Mouse (Mus musculus) gastrocnemius, adult 8-10 months (tissue): ENCODE results near the gene Leo1. TPM values are rescaled to one million over a fixed set of nuclear protein-coding genes. Genes with fewer than 3 reads are reported as not detected.
"Not testable (repeated sequence)": the region's sequence is repeated elsewhere in the genome, so short reads cannot be mapped to it uniquely, and the experiment has no call there.

Source experiments
- DNase-seq, 2 experiments: peaks; one replicate each; pipeline ENCODE4 v3.0.0; 2022; ENCODE audit warnings: low spot score in 2 of 2
- total RNA-seq, 4 experiments: library from RNA; stranded (reverse); gene quantifications; 2 replicates each; pipeline ENCODE4 v1.2.4; 2022

Gene Leo1
- total RNA-seq, 4 experiments from 2014 or later, result 14.8 to 23.2 (median 22.2) TPM

GRCm38 (mm10) chr9:75467581-75467980, 26.3 kb downstream of the Leo1 start:
- DNase-seq, result no peak

GRCm38 (mm10) chr9:75468297-75468696, 27.0 kb downstream of the Leo1 start:
- DNase-seq, result no peak

DNA sequence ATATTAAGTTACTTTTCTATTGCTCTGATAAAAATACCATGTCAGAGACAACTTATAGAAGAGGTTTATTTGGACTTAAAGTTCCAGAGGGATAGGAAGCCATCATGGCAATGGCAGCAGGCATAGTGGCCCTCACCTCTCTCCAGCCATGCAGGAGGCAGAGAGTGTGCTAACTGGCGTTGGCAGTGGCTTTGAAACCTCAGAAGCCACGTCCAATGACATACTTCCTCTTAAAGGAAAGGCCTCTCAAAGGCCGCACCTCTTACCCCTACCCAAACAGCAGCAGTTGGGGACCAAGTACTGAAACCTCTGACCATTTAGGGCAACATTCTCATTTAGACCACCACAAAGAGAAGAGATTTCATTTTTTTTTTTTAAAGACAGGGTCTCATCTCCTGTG, 35.9 kb downstream of the Leo1 start:
- DNase-seq, result no peak

DNA sequence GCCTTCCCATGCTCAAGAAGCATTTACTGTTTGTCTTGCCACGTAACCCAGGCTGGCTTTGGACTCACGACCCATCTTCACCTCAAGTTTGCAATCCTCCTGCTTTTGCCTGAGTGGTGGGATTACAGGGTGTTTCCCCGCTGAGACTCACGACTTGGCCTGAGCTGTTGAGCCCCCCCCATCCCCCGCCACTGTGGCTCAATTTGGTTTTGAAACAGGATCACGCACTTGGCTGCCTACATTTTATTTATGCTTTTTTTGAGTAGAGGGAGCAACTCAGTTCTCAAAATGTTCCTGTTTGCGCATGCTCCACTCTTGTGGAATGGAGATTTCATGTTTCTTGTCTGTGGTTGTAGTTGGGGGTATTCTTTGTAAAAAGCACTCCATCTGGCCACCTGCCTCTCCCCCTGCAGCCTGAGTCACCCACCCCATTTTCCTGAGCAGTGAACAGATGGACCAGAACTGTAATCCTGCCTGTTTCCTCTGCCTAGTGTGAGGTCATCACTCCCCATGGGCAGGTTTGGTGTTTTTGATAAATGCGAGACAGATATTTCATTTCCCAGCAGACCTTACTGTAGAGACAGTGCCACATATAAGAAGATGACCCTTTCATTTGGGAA, 37.9 kb downstream of the Leo1 start:
- no peak for DNase-seq

DNA sequence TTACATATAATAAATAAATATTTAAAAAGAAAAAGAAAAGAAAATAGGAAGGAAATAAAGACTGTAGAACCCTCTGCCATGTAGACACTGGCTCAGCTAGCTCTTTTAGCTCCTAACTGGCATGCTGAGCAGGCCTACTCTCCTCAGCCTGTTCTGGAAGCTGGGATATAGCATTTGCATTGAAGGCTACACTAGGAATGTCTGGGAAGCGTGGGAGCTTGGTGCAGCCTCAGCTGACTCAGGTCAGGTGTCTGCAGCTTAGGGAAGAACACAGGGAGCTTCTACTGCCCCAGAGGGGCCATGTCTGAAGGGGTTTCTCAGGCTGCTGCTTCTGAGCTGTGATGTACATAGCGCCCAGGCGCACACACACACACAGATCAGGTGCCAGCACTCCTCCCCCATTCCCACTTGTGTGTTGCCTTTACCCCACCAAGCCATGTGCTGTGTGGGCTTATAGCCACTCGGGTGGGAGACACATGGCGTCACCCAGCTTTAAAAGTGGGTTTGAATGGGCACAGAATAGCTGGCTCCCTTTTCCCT, 39.3 kb downstream of the Leo1 start:
- DNase-seq, result no peak

- DNase-seq, result no peak
These were observed 43.9 kb downstream of the Leo1 start for GRCm38 (mm10) chr9:75485231-75485630.

- not testable (repeated sequence) for DNase-seq
These were observed 46.9 kb downstream of the Leo1 start for GRCm38 (mm10) chr9:75488255-75488654.

- DNase-seq, result no peak
These were observed 53.2 kb downstream of the Leo1 start for GRCm38 (mm10) chr9:75494407-75495005.

DNA sequence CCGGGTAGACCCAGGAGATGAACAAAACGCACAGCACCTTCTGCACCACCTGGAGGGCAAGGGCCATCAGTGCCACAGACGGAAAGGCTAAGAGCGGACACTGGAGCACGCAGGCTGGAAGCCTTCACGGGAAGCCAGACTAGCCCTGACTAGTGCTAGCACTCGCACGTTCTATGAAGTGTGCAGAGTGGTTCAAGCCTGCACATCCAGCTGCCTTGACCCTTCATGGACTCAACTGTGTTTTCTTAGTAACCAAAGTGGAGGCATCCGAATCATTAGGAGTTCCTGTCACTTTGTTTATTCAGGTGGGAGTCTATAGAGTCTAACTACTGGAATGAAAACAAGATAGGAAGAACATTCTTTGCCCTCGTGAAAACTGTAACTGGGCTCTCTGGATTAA, 54.6 kb downstream of the Leo1 start:
- no peak for DNase-seq

GRCm38 (mm10) chr9:75498571-75498970, 57.2 kb downstream of the Leo1 start:
- no peak for DNase-seq

DNA sequence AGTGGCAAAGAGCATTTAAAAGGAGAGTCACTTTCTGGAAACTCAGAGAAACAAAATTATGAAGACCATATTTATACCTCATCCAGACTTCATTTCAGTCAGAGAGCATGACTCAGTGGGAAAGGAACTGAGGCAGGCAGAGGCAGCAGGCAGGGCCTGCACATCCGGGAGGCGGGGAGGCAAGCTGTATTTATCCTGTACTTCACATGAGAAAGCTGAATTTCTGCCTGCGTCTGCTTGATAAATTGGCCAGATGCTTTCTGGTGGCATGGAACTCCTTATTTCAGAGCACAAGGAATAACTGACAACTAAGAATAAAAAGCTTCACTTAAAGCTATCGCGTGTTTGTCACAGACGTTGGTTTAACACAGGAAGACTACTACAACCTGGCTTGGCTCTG, 63.0 kb downstream of the Leo1 start:
- DNase-seq, result no peak

GRCm38 (mm10) chr9:75511236-75511939, 70.1 kb downstream of the Leo1 start:
- DNase-seq, result no peak

- DNase-seq, result no peak
These were observed 74.3 kb downstream of the Leo1 start for GRCm38 (mm10) chr9:75515464-75516113.

Other genes starting within 250 kb of the Leo1 start
- gene Myo5c, start 209.5 kb upstream of the Leo1 start, total RNA-seq, result 10 to 100 TPM in 1 of 4 experiments, 1 to 10 TPM in 3; 7.2 to 12.8 (median 8.8) TPM
- gene Gnb5, start 135.2 kb upstream of the Leo1 start, total RNA-seq, result 10 to 100 TPM in 3 of 4 experiments, 1 to 10 TPM in 1; 8.9 to 13.8 (median 12.0) TPM
- gene Bcl2l10, start 93.8 kb upstream of the Leo1 start, total RNA-seq, result not detected
- gene Mapk6, start 31.5 kb upstream of the Leo1 start, total RNA-seq, result 10 to 100 TPM; 28.5 to 36.0 (median 30.5) TPM
- gene Tmod3, start 118.1 kb downstream of the Leo1 start, total RNA-seq, result 10 to 100 TPM; 12.8 to 16.0 (median 14.7) TPM
- gene Tmod2, start 169.8 kb downstream of the Leo1 start, total RNA-seq, result 1 to 10 TPM; 2.2 to 4.7 (median 3.6) TPM
- gene Lysmd2, start 184.2 kb downstream of the Leo1 start, total RNA-seq, result 1 to 10 TPM; 3.9 to 6.2 (median 4.5) TPM
- gene Scg3, start 242.5 kb downstream of the Leo1 start, total RNA-seq, result under 1 TPM; 0.19 to 0.80 (median 0.53) TPM